Mouse (Mus musculus) myocyte (in vitro differentiated cells): ENCODE measurements around the gene Dnajc16. TPM values are rescaled to one million over a fixed set of nuclear protein-coding genes. Genes with fewer than 3 reads are reported as not detected.

Experiments used
- H3K27me3 ChIP-seq: one replicate; pipeline ENCODE4 v1.6.1; 2011; ENCODE audit not compliant: control insufficient read depth, insufficient read depth, insufficient read length
- H3K36me3 ChIP-seq: one replicate; pipeline ENCODE4 v1.6.1; 2011; ENCODE audit not compliant: control insufficient read depth, insufficient read depth
- H3K4me2 ChIP-seq: one replicate; pipeline ENCODE4 v1.6.1; 2011; ENCODE audit warnings: low read depth, control low read depth
- H3K4me3 ChIP-seq: one replicate; pipeline ENCODE4 v1.5.1; 2011; ENCODE audit warnings: mild to moderate bottlenecking, control low read depth, moderate library complexity
- H3K79me2 ChIP-seq: one replicate; pipeline ENCODE4 v1.6.1; 2011; ENCODE audit not compliant: control insufficient read depth, insufficient read depth
- H3ac ChIP-seq: one replicate; pipeline ENCODE4 v1.6.1; 2011; ENCODE audit not compliant: control insufficient read depth, insufficient read length
- CEBPB ChIP-seq: IDR thresholded peaks from 2 replicates; pipeline ENCODE4 v1.6.1; 2011; ENCODE audit warnings: mild to moderate bottlenecking, moderate library complexity; ENCODE audit not compliant: poor library complexity, insufficient read depth, severe bottlenecking
- E2F4 ChIP-seq: IDR thresholded peaks from one replicate; pipeline ENCODE4 v1.6.1; 2011; ENCODE audit warnings: mild to moderate bottlenecking, control low read depth, moderate library complexity; ENCODE audit not compliant: insufficient read depth
- MAX ChIP-seq: IDR thresholded peaks from one replicate; pipeline ENCODE4 v1.6.1; 2011; ENCODE audit warnings: low read depth, mild to moderate bottlenecking, control low read depth
- MYOD1 ChIP-seq, 3 experiments: IDR thresholded peaks; one replicate each; pipeline ENCODE4 v1.6.1; 2011; ENCODE audit warnings: control low read depth in 2 of 3, low read depth in 2 of 3, mild to moderate bottlenecking in 2 of 3, moderate library complexity in 1 of 3; ENCODE audit not compliant: insufficient read length in 2 of 3, control insufficient read depth in 1 of 3
- MYOG ChIP-seq, 3 experiments: IDR thresholded peaks; one replicate each; pipeline ENCODE4 v1.6.1; 2011; ENCODE audit warnings: control low read depth in 2 of 3, low read depth in 2 of 3, mild to moderate bottlenecking in 2 of 3; ENCODE audit not compliant: insufficient read length in 2 of 3, control insufficient read depth in 1 of 3, insufficient read depth in 1 of 3
- POLR2A ChIP-seq: IDR thresholded peaks from one replicate; pipeline ENCODE4 v1.6.1; 2011; ENCODE audit warnings: low read depth, mild to moderate bottlenecking, control low read depth, moderate library complexity; ENCODE audit not compliant: insufficient read length
- POLR2AphosphoS2 ChIP-seq: IDR thresholded peaks from one replicate; pipeline ENCODE4 v1.6.1; 2011; ENCODE audit warnings: low read depth, control low read depth; ENCODE audit not compliant: insufficient read length
- REST ChIP-seq: IDR thresholded peaks from one replicate; pipeline ENCODE4 v1.6.1; 2011; ENCODE audit warnings: mild to moderate bottlenecking, control low read depth, moderate library complexity; ENCODE audit not compliant: insufficient read depth, insufficient read length
- SRF ChIP-seq: IDR thresholded peaks from one replicate; pipeline ENCODE4 v1.6.1; 2011; ENCODE audit warnings: low read depth; ENCODE audit not compliant: control insufficient read depth, insufficient read length
- TCF12 ChIP-seq: IDR thresholded peaks from one replicate; pipeline ENCODE4 v1.6.1; 2011; ENCODE audit warnings: mild to moderate bottlenecking, control low read depth; ENCODE audit not compliant: poor library complexity, insufficient read depth, severe bottlenecking
- TCF3 ChIP-seq: IDR thresholded peaks from one replicate; pipeline ENCODE4 v1.6.1; 2011; ENCODE audit warnings: low read depth, control low read depth; ENCODE audit not compliant: insufficient read length
- USF1 ChIP-seq: IDR thresholded peaks from one replicate; pipeline ENCODE4 v1.6.1; 2011; ENCODE audit warnings: low read depth, mild to moderate bottlenecking, control low read depth, moderate library complexity
- polyA plus RNA-seq: library from polyadenylated mRNA; unstranded; fragments of >200 nt; fragmentation: generic; extraction: Trizol; gene quantifications from one replicate; pipeline ENCODE4 v1.2.1, GENCODE M21; 2012; ENCODE audit warnings: missing spikeins

The Dnajc16 gene
- polyA plus RNA-seq, 1 experiment: 9.5 TPM

- TF ChIP-seq POLR2AphosphoS2: peak; percentile 83
- TF ChIP-seq TCF12: no peak
- TF ChIP-seq TCF3: no peak
- peak in 2 of 3 experiments; percentile 18 to 41 for TF ChIP-seq MYOG (IDR thresholded peaks at IDR 0.05; ENCODE audit: control insufficient read depth in 1 of 3, insufficient read depth in 1 of 3, insufficient read length in 2 of 3, low read depth in 2 of 3)
- peak; percentile 87 for TF ChIP-seq POLR2A
- no peak for TF ChIP-seq SRF
- peak in 2 of 3 experiments; percentile 4 to 32 for TF ChIP-seq MYOD1 (IDR thresholded peaks at IDR 0.05; ENCODE audit: control insufficient read depth in 1 of 3, insufficient read length in 2 of 3, low read depth in 2 of 3)
- TF ChIP-seq E2F4: no peak
- no peak for TF ChIP-seq CEBPB
- no peak for TF ChIP-seq USF1
- no peak for TF ChIP-seq REST
- TF ChIP-seq MAX: no peak
- peak within 1 kb of the TSS; percentile 96 for H3K4me2 ChIP-seq
- H3K36me3 ChIP-seq: peaks cover 10% of the 10 kb centered on the region
- peaks cover 48% of the 10 kb centered on the region for H3K79me2 ChIP-seq
- peak within 1 kb of the TSS; percentile 96 for H3ac ChIP-seq
- H3K4me3 ChIP-seq: peak within 1 kb of the TSS; percentile 62
- no peaks in the 10 kb centered on the region for H3K27me3 ChIP-seq
These were observed 67.7 kb downstream of the Dnajc16 start, which contains the start of gene Ddi2 for GRCm38 (mm10) chr4:141722731-141723672. Ddi2 (minus strand) TSS chr4:141723419.

- TF ChIP-seq MYOD1 (IDR thresholded peaks at IDR 0.05; ENCODE audit: control insufficient read depth in 1 of 3, insufficient read length in 2 of 3, low read depth in 2 of 3) (no peak), E2F4 (no peak), REST (no peak), USF1 (no peak), TCF12 (no peak), SRF (no peak), POLR2AphosphoS2 (no peak), CEBPB (no peak), MAX (no peak)
- no peaks in the 10 kb centered on the region for H3K27me3 ChIP-seq
These were observed 68.8 kb downstream of the Dnajc16 start for GRCm38 (mm10) chr4:141721961-141722360.

GRCm38 (mm10) chr4:141720761-141721523 is 69.8 kb downstream of the Dnajc16 start:
- Histone ChIP-seq H3K79me2 (peaks cover 69% of the 10 kb centered on the region), H3K4me2 (peak overlapping the region; percentile 94), H3ac (no peak overlapping the region), H3K27me3 (no peaks in the 10 kb centered on the region), H3K4me3 (peak overlapping the region; percentile 62), H3K36me3 (peaks cover 10% of the 10 kb centered on the region)
- TF ChIP-seq TCF12 (no peak), E2F4 (no peak), REST (no peak), MYOG (IDR thresholded peaks at IDR 0.05; ENCODE audit: control insufficient read depth in 1 of 3, insufficient read depth in 1 of 3, insufficient read length in 2 of 3, low read depth in 2 of 3) (no peak), MAX (no peak), CEBPB (no peak), POLR2A (no peak), USF1 (no peak), POLR2AphosphoS2 (no peak), MYOD1 (IDR thresholded peaks at IDR 0.05; ENCODE audit: control insufficient read depth in 1 of 3, insufficient read length in 2 of 3, low read depth in 2 of 3) (no peak), SRF (no peak), TCF3 (no peak)

More at GRCm38 (mm10) chr4:141721961-141722360, 68.8 kb downstream of the Dnajc16 start:
- H3K4me3 ChIP-seq: peak overlapping the region; percentile 62
- H3ac ChIP-seq: no peak overlapping the region
- H3K4me2 ChIP-seq: peak overlapping the region; percentile 94
- peaks cover 58% of the 10 kb centered on the region for H3K79me2 ChIP-seq
- H3K36me3 ChIP-seq: peaks cover 10% of the 10 kb centered on the region

GRCm38 (mm10) chr4:141719304-141719703 is 71.4 kb downstream of the Dnajc16 start:
- Histone ChIP-seq H3K36me3 (peaks cover 10% of the 10 kb centered on the region), H3K4me2 (peak overlapping the region; percentile 94), H3K79me2 (peaks cover 83% of the 10 kb centered on the region), H3K27me3 (no peaks in the 10 kb centered on the region), H3ac (no peak overlapping the region), H3K4me3 (no peak overlapping the region)
- TF ChIP-seq MYOG (IDR thresholded peaks at IDR 0.05; ENCODE audit: control insufficient read depth in 1 of 3, insufficient read depth in 1 of 3, insufficient read length in 2 of 3, low read depth in 2 of 3): no peak
- TF ChIP-seq E2F4: no peak
- no peak for TF ChIP-seq POLR2AphosphoS2
- TF ChIP-seq SRF: no peak
- no peak for TF ChIP-seq MAX
